Mouse (Mus musculus): ENCODE measurements around the gene Tanc1.
A peak's percentile ranks its signal among the peaks of the same experiment; 100 is the strongest.
"Not testable (repeated sequence)": the region's sequence is repeated elsewhere in the genome, so short reads cannot be mapped to it uniquely, and the experiment has no call there.

Tanc1 gene

DNA sequence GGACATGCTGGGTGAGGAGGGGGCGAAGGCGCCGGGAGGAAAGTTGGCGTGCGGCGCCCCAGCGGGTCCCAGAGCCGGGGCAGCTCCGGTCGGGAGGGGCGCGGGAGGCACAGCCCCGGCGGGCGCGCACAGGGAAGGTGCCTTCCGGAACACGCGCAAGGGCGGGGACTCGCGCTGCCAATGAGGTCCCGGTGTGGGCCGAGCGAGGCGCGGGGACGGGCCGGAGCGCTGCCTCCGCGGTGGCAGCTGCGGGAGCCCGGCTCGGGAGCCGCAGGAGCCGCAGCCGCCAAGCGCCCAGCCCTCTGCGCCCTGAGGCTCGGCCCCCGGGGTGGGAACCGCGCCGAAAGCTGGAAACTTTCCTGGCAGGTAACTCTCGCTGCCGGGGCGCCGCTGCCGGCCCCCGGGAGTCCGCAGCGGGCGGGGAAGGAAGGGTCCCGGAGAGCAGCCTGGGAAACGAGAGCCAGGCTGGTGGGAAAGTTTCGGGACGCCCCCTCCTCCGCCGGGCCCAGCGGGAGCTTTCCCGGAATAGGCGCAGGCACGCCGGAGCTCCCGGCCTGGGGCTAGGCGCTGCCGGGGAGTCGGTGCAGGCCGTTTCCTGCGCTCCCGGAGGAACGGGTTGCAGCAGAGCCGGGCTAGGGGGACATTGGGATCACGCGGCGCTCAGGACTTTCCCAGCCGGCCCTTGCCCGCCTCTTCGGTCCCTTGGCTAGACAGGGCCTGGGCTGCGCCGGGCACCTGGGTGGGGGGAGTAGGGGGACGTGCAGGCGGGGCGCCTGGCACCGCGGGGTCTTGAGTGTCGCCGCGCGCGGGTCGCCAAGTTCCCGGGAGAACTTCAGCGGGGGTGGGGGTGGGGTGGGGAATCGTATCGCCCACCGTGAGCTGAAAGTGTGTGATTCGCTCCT is at the start of gene Tanc1:
Tanc1 (plus strand) TSS at position 212 of the 902 bp plus-strand sequence.
- DNase-seq (ENCODE audit: low spot score), result peak; percentile 84

GRCm38 (mm10) chr2:59562215-59562614 is 49.6 kb upstream of the Tanc1 start:
- no peak for DNase-seq (ENCODE audit: low spot score)

DNA sequence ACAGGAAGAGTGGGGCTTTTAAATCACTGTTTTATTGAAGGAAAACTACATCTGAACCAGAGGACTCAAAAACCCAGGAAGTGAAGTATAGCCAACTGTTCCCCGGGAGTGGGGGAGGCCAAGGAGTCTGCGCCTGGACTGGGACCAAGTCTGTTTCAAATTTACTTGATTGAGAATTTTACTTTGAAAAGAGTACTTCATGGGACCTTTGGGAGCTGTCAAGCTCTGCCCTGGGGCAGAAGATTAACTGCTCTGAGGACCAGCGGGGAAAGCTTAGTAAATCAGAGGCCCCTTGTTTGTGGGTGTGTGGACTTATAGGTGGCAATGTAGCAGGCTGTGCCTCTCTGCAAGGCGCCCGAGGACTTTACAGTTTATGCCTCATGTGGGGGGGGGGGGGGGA is 49.1 kb upstream of the Tanc1 start:
- DNase-seq (ENCODE audit: low spot score), result no peak

GRCm38 (mm10) chr2:59564029-59564611 is 47.7 kb upstream of the Tanc1 start:
- not testable (repeated sequence) for DNase-seq (ENCODE audit: low spot score)

DNA sequence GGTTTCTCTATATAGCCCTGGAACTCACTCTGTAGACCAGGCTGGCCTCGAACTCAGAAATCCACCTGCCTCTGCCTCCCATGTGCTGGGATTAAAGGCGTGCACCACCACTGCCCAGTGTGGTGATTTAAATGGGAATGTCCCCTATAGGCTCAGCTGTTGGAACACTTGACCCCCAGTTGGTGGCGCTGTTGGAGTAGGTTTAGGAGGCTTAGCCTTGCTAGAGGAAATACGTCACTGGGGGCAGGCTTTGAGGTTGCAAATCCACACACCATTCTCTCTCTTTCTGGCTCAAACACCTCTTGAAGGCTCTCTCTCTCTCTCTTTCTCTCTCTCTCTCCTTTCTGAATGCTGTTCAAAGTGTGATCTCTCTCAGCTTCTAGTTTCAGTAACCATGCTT is 46.9 kb upstream of the Tanc1 start:
- no peak for DNase-seq (ENCODE audit: low spot score)

GRCm38 (mm10) chr2:59580939-59581338 is 30.9 kb upstream of the Tanc1 start:
- no peak for DNase-seq (ENCODE audit: low spot score)

GRCm38 (mm10) chr2:59583961-59584360 is 27.9 kb upstream of the Tanc1 start:
- no peak for DNase-seq (ENCODE audit: low spot score)

DNA sequence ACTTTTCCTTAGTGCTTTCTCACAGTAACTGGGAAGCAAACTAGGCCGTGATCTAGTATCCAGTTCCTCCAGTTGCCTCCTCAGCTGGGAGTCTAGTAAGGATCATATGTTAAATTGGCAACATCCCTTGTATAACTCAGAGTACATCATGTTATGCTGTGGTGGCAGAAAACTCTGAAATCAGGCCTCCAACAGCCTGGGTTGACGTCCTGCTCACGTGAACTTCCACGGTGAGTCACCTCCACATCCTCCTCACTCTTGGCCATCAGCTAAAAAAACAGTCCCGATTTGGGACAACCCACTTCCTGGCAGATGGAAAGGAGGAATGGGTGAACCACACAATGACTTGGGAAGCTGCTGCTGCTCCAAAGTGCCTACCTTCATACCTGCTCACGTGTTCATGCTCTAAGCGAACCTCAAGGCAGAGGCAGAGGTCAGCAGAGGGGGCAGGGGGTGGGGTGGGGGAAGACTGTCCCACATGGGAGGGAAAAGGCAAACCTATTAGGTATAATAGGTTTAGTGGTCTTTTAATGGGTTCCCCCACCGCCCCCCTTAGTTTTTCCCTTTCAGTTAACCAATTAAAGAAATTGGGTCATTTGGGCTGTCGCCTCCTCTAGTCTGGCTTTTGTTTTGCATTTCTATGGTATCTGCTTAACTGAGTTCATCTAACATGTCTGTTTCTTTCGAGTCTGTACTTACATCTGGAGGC is 24.3 kb upstream of the Tanc1 start:
- DNase-seq (ENCODE audit: low spot score), result no peak

- DNase-seq (ENCODE audit: low spot score), result no peak
Observed at GRCm38 (mm10) chr2:59588096-59588405, 23.8 kb upstream of the Tanc1 start.

DNA sequence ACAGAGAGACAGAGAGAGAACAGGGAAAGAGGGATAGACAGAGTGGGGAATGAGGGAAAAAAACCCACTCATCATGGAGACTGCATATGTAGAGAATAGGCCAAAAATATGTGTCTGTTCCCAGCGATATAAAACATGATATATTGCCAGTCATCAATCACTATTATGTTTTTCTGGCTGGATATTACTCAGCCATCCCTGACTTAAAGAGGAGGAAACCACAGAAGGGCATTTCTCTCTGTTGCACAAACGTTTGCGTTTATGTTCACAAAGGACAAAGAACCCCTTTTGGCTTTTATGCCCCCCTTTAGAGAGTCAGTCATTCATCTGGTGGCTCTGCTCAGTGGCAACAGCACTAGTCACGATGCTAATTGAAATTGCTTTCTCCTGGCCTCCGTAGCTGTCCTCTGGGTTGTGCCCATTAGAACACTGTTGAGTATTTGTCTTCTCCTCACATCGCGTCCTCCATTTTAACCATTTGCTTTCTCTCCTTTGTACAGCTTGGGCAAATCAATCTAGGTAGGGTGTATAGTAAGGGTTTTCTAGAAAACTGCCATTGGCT is 18.4 kb upstream of the Tanc1 start:
- no peak for DNase-seq (ENCODE audit: low spot score)

GRCm38 (mm10) chr2:59594095-59594494 is 17.7 kb upstream of the Tanc1 start:
- DNase-seq (ENCODE audit: low spot score), result no peak

DNA sequence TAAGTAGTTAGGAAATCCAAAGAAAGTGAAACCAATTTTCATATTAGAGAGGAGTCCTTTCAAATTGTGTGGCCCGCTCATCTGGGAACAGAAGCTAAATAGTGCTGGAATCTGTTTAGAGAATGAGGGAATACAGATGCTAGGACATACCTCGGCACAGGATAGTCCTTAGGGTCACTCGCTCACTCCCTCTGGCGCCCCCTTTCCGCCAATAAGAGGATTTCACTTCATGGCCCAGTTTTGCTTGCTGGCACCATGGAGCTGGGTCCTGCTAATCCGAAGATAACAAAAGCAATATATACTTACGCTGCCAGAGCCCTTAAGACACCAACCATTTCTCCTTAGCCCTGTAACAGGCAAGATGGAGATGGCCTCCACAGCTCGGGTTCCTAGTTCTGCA is 15.3 kb upstream of the Tanc1 start:
- no peak for DNase-seq (ENCODE audit: low spot score)

DNA sequence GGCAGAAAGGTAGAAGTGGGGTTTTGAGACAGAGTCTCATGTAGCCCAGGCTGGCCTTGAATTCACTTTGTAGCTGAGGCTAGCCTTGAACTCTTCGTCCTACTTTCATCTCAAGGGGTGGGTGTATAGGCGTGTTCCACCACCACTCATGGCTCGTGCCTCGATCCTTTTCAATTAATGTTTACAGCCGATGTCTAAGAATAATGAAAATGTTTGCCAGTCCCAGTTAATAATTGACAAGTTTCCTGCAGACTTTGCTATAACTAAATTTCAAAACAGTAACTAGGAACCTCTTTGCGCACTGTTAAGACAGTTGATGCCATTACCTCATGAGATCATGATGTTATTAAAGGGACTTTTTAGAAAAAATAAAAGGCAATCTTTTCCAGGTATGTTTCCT is 13.6 kb upstream of the Tanc1 start:
- no peak for DNase-seq (ENCODE audit: low spot score)

DNA sequence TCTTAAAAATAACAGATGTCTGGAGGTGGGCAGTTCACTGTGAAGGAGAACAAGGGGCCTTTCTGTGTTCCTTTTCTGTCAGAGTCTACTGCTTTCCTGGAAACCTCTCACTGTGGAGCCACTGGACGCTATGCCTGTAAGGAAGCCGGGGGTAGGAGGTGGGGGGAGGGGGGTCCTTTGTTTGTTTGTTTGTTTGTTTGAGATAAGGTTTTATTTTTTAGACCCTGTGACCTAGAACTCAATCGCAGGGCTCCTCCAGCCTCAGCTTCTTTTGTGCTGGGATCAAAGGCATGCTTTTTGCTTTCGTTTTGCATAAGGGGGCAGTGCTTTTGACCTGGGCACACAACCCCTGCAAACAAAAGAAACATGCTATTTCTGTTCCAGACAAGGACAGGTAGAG is 12.9 kb upstream of the Tanc1 start:
- no peak for DNase-seq (ENCODE audit: low spot score)

- DNase-seq (ENCODE audit: low spot score), result no peak
Observed at GRCm38 (mm10) chr2:59599338-59600111, 12.3 kb upstream of the Tanc1 start.

DNA sequence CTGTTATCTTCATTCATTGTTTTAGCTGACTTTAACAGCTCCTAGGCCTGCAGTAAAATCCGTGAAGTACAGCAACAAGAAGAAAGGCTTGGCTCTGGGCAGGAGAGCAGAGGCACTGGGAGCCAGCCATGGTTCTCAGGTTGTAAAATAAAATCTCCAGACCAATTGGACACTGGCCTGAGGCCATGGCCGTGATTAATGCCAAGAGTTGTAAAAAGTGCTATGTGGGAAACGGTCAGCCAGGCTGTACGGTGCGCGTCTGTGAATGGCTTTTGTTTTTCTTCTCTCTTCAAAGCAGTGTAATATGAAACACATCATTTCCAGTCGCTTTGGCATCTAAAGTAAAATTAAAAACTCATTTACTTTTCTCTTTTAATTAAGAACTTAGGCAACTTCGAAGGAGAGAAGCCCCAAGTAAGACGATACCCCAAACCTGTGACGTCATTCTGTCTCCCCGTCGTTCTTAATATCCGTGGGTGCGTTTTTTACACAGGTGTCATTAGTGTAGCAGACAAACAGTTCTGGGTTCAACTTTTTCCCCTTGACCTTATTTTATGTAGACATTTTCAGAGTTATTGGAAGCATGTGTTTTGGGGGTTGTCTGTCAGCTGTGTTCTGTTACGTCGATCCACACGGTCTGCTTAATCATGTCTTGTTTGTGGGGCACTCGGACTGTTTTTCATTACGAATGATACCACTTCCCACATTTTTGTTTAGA is 11.6 kb upstream of the Tanc1 start:
- DNase-seq (ENCODE audit: low spot score), result peak; percentile 27

GRCm38 (mm10) chr2:59600980-59601379 is 10.9 kb upstream of the Tanc1 start:
- DNase-seq (ENCODE audit: low spot score), result no peak

DNA sequence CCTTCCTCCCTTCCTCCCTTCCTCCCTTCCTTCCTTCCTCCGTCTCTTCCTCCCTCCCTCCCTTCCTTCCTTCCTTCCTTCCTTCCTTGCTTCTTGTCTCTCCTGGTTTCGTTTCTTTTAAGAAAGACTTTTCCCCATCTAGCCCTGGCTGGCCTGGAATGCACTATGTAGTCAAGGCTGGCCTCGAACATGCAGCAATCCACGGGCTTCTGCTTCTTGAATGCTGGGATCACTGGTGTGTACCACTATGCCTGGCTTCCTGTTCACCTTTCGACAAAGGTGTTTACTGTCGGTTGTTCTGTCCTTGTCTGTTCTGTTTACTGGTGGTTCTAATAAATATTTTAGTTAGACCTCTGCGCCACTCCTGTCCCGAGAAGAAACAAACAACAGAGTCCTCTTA is 10.4 kb upstream of the Tanc1 start:
- no peak for DNase-seq (ENCODE audit: low spot score)

GRCm38 (mm10) chr2:59608958-59609357 is 2.9 kb upstream of the Tanc1 start:
- DNase-seq (ENCODE audit: low spot score), result no peak

DNA sequence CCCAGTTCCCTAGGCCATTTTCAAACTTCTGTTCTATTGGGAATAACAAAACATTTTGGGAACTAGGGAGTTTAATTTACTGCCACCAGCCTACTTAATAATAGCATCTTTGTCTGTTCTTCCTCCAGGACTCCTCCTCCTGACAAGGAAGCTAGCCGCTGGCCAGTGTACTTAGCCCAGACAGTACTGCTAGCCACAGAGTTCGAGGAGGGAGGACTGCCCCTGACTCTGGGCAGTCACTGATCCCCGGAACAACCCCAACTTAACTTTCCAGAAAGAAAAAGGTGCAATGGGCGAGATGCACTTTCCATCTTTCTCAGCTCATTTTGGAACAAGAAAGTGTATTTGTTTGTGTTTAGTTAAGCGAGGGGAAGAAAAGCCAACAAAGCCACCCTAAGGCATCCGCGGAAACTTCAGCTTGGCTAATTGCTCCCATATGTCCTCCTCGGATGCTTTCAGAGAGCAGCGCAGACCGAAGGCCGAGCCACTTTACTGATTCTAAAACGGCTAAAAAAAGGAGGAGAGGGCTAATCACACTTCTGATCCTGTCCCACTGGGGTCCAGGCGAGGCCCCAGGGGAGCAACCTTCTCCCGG is 529 bp upstream of the Tanc1 start:
- no peak for DNase-seq (ENCODE audit: low spot score)

Measured in testis, postnatal 14 days (tissue).